Mouse (Mus musculus) stomach, embryonic 15.5 days (tissue): ENCODE data around the gene Ptgfrn. TPM values are rescaled to one million over a fixed set of nuclear protein-coding genes. Genes with fewer than 3 reads are reported as not detected.

ENCODE experiments used
- ATAC-seq: fragments of 200-750 bp; cut with Nextera tagmentation; 2 replicates; pipeline ENCODE4 v1.8.0; 2017; ENCODE audit warnings: low read depth, moderate number of reproducible peaks, moderate TSS enrichment; ENCODE audit not compliant: insufficient read depth, low FRiP score
- H3K27ac ChIP-seq: fragments of 300-500 bp; sonication (generic); 2 replicates; pipeline ENCODE4 v1.5.1; 2015; ENCODE audit warnings: mild to moderate bottlenecking, inconsistent platforms
- H3K27me3 ChIP-seq: fragments of 300-500 bp; sonication (generic); replicated peaks from 2 replicates; pipeline ENCODE4 v1.6.1; 2015; ENCODE audit warnings: inconsistent platforms
- H3K36me3 ChIP-seq: fragments of 300-500 bp; sonication (generic); 2 replicates; pipeline ENCODE4 v1.6.1; 2015; ENCODE audit warnings: inconsistent platforms
- H3K4me1 ChIP-seq: fragments of 300-500 bp; sonication (generic); 2 replicates; pipeline ENCODE4 v1.6.1; 2015; ENCODE audit warnings: inconsistent platforms
- H3K4me2 ChIP-seq: fragments of 300-500 bp; sonication (generic); 2 replicates; pipeline ENCODE4 v1.6.1; 2015; ENCODE audit warnings: mild to moderate bottlenecking, inconsistent platforms
- H3K4me3 ChIP-seq: fragments of 300-500 bp; sonication (generic); replicated peaks from 2 replicates; pipeline ENCODE4 v1.5.1; 2015; ENCODE audit warnings: inconsistent platforms
- H3K9ac ChIP-seq: fragments of 300-500 bp; sonication (generic); 2 replicates; pipeline ENCODE4 v1.6.1; 2015; ENCODE audit warnings: inconsistent platforms
- H3K9me3 ChIP-seq: fragments of 300-500 bp; sonication (generic); 2 replicates; pipeline ENCODE4 v1.6.1; 2016; ENCODE audit warnings: inconsistent platforms
- WGBS: fragments of 180-500 bp; shearing (Covaris S2); methylation state at CpG from one replicate; pipeline ENCODE4 v1.1.7; 2015; 5-methylcytosine and 5-hydroxymethylcytosine counted together
- polyA plus RNA-seq: library from polyadenylated mRNA; unstranded; fragments of >200 nt; fragmentation: Nextera tagmentation; extraction: Ambion mirVana; gene quantifications from 2 replicates; pipeline ENCODE4 v1.2.1, GENCODE M21; 2015

Ptgfrn gene
- polyA plus RNA-seq, 1 experiment from 2014 or later = 6.0 TPM

DNA sequence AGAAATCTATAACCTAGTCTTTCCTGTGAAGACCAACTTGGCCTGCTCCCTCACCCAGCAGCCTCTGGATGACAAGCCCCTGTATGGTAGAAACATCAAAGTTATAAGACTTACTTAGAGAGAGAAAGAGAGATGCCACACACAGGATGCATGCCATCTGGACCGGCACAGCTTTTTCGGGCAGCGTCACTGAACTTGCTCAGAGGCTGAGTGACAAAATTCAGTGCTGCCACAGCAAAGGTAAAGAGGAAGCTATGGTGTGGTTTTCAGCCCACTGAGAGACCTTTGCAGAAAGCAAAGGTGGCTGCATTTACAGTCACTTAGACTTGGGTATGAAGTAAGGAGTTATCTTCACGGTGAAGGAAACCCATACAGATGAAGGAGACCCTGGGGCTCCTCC lies 80.7 kb downstream of the Ptgfrn start, which contains the start of gene Cd101:
Cd101 (minus strand) TSS at position 218 of the 400 bp plus-strand sequence.
- Histone ChIP-seq H3K9ac (no peak within 1 kb of the TSS), H3K4me2 (no peak within 1 kb of the TSS), H3K36me3 (no peaks in the 10 kb centered on the region), H3K27ac (no peak within 1 kb of the TSS), H3K9me3 (no peaks in the 10 kb centered on the region), H3K4me3 (no peak within 1 kb of the TSS), H3K27me3 (no peaks in the 10 kb centered on the region), H3K4me1 (no peaks in the 10 kb centered on the region)
- no peak for ATAC-seq
- 83% methylated on average over 4 of the region's 4 CpGs for WGBS

DNA sequence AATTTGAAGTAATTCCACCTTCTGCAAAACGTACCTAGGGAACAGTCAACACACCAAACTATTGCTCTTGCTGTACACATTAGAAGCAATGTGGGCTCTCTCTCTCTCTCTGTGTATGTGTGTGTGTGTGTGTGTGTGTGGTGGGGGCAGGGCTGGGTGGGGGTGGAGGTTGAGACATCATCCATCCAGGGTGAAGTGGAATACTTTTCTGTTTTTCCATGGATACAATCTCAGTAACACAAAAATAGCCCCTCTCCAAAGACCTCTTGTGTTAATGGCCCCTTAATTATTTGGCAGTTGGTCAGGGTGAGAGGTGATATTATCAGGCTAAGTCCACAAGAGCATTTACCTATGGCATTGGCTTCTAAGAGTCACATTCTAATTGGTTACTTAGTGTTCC lies 83.3 kb downstream of the Ptgfrn start:
- no peaks in the 10 kb centered on the region for H3K9me3 ChIP-seq
- no peak overlapping the region for H3K4me2 ChIP-seq
- no peaks in the 10 kb centered on the region for H3K4me1 ChIP-seq
- H3K27ac ChIP-seq = no peak overlapping the region
- H3K27me3 ChIP-seq = no peaks in the 10 kb centered on the region
- ATAC-seq = no peak
- no peaks in the 10 kb centered on the region for H3K36me3 ChIP-seq
- 76% methylated on average over 1 of the region's 1 CpGs for WGBS
- no peak overlapping the region for H3K9ac ChIP-seq
- H3K4me3 ChIP-seq = no peak overlapping the region

DNA sequence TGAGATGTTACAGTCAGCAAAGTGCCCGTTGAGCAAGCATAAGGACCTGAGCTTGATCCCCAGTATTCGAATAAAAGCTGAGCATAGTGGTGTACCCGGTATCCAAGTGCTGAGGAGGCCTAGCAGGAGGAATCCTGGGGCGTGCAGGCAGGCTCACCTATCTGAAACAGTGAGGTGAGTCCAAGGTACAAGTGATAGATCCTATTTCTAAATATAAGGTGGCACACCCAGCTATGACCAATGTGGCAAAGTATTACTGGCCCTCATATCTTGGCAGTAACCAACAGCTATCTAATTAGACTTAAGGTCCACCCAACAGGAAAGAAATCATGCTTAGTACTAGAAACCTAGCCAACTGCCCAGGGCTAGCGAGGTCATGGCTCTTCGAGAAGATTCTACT lies 87.1 kb downstream of the Ptgfrn start:
- Histone ChIP-seq H3K36me3 (no peaks in the 10 kb centered on the region), H3K9ac (no peak overlapping the region), H3K27ac (no peak overlapping the region), H3K4me2 (no peak overlapping the region), H3K27me3 (no peaks in the 10 kb centered on the region), H3K4me3 (no peak overlapping the region), H3K9me3 (no peaks in the 10 kb centered on the region), H3K4me1 (no peaks in the 10 kb centered on the region)
- no peak for ATAC-seq
- WGBS = 86% methylated on average over 6 of the region's 6 CpGs

DNA sequence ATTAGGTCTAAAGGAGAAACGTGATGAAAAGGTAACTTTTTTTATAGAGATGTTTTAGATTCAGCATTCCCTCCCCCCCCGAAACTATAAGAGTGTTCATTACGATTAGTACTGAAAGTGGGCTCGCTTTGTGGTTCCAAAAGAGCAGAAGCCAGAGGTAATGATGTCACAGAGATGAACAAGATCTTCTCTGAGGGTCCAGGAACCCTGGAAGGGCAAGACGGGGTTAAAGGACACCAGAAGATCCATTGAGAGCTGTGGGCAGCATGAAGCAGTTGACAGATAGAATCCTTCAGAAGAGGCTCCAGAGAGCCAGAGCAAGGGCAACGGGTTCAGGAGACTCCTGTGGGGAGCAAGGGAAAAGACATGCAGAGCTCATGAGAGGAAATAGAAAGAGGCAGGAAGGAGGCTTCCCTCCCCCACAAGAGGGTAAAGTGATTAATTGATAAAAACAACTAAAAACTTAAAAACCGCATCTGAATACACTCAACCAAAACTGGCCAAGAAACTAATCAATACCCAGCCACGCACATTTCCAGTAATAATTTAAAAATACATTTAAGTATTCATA lies 88.5 kb downstream of the Ptgfrn start:
- Histone ChIP-seq H3K27me3 (no peaks in the 10 kb centered on the region), H3K4me3 (no peak overlapping the region), H3K36me3 (no peaks in the 10 kb centered on the region), H3K9me3 (no peaks in the 10 kb centered on the region), H3K4me2 (no peak overlapping the region), H3K27ac (no peak overlapping the region), H3K4me1 (no peaks in the 10 kb centered on the region), H3K9ac (no peak overlapping the region)
- ATAC-seq = no peak
- 70% methylated on average over 8 of the region's 8 CpGs for WGBS

DNA sequence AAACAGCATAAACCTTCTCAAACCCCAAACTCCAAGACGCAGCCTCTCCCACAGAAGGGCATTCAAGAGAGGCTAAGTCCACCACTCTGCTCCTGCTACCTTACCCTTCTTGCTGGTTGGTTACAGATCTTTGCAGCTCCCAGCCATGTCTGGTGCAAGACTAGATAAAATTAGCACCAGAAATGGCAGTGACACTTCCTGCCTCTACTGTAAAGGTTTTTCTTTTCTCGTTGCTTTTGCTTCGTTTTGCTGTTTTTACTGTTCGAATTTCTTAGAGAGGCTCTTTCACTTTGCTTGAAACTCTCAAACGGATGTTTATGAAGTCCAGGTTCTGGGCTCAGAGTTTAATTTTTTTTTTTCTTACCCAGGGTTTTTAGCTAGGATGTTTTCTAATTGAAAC lies 89.0 kb downstream of the Ptgfrn start:
- WGBS = 70% methylated on average over 5 of the region's 5 CpGs

DNA sequence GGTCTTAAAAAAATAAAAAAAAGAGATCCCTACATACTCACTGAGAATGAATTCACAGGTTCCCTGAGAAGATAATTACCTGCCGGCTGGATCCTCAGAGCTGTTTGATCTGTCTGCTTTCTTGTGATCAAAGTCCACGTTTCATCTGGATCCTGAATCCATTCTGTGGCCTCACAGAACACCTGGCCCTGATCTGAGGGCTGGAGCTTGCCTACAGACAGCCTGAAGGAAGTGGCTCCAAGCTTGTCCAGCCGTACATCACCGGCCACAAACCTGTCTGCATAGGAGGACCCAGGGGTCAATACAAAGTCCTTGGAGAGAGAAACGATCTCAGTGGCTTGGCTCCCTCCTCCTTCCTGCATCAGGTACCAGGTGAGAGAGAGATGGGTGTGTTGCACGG lies 91.6 kb downstream of the Ptgfrn start:
- Histone ChIP-seq H3K4me2 (no peak overlapping the region), H3K36me3 (no peaks in the 10 kb centered on the region), H3K27me3 (no peaks in the 10 kb centered on the region), H3K9ac (no peak overlapping the region), H3K4me3 (no peak overlapping the region), H3K27ac (no peak overlapping the region), H3K4me1 (no peaks in the 10 kb centered on the region), H3K9me3 (no peaks in the 10 kb centered on the region)
- 77% methylated on average over 6 of the region's 6 CpGs for WGBS
- no peak for ATAC-seq

More for the DNA sequence above, 89.0 kb downstream of the Ptgfrn start:
- Histone ChIP-seq H3K4me2 (no peak overlapping the region), H3K9ac (no peak overlapping the region), H3K4me1 (no peaks in the 10 kb centered on the region), H3K27me3 (no peaks in the 10 kb centered on the region), H3K9me3 (no peaks in the 10 kb centered on the region), H3K36me3 (no peaks in the 10 kb centered on the region), H3K4me3 (no peak overlapping the region), H3K27ac (no peak overlapping the region)
- ATAC-seq = no peak

DNA sequence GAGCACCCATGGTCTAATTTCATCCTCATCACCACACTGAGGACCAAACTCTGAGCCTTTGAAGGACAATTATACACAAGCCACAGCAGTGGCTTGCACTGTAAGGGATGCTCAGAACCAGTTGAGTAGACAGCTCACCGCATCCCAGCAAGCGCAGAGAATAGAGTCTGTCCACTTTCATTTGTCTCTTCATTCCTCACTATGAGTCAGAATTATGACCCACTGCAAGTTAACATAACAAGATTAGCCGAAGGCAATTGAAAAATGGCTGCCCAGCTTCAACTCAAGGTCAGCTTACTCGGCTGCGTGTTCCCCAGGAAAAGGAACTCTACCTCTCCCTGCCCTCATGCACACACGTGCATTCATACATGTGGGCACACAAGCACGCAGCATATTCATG lies 94.0 kb downstream of the Ptgfrn start:
- no peak for ATAC-seq
- Histone ChIP-seq H3K4me2 (no peak overlapping the region), H3K4me1 (no peaks in the 10 kb centered on the region), H3K9ac (no peak overlapping the region), H3K27ac (no peak overlapping the region), H3K4me3 (no peak overlapping the region), H3K27me3 (no peaks in the 10 kb centered on the region), H3K36me3 (no peaks in the 10 kb centered on the region), H3K9me3 (no peaks in the 10 kb centered on the region)
- 71% methylated on average over 7 of the region's 7 CpGs for WGBS

DNA sequence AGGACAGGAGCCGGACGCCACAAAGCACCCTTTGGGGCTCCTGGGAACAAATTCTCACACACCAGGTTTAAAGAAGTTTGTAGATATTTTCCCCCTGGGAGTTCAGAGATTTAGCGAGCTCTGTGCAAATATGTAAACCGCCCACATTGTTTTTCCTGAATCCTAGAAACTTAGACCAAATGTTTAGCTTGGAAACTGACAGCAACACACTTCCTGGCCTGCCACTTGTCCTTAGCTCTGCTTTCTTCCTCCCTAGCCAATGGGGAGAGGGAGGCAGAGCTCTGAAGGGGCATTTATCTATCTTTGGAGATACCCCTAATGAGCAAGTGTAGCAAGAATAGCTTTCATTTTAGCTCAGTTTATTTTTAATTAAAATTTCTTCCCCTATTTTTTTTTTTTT lies 94.8 kb downstream of the Ptgfrn start:
- 38% methylated on average over 4 of the region's 4 CpGs for WGBS

DNA sequence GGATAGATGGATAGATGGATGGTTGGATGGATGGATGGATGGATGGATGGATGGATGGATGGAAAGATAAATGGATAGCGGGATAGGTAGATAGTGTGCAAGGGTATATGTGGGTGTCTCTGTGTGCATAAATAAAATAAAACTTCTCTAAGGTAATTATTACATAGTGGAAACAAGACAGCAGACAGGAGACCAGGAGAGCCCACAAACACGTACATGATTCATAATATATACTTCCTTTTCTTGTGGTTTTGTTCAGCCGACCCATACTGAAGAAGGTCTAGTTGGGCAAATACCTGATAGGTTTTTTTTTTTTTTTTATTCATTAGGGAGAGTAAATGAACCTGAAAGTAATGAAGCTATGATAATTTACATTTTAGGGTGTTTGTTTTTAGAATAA lies 96.5 kb downstream of the Ptgfrn start:
- WGBS = 83% methylated on average over 3 of the region's 3 CpGs
- Histone ChIP-seq H3K4me1 (no peaks in the 10 kb centered on the region), H3K9ac (no peak overlapping the region), H3K27ac (no peak overlapping the region), H3K9me3 (no peaks in the 10 kb centered on the region), H3K36me3 (no peaks in the 10 kb centered on the region), H3K27me3 (no peaks in the 10 kb centered on the region), H3K4me3 (no peak overlapping the region), H3K4me2 (no peak overlapping the region)
- no peak for ATAC-seq

More for the DNA sequence above, 94.8 kb downstream of the Ptgfrn start:
- Histone ChIP-seq H3K36me3 (no peaks in the 10 kb centered on the region), H3K4me1 (no peaks in the 10 kb centered on the region), H3K9me3 (no peaks in the 10 kb centered on the region), H3K9ac (no peak overlapping the region), H3K27ac (no peak overlapping the region; the same call in 1 of the 2 replicates), H3K4me2 (no peak overlapping the region), H3K4me3 (no peak overlapping the region), H3K27me3 (no peaks in the 10 kb centered on the region)
- ATAC-seq = no peak

DNA sequence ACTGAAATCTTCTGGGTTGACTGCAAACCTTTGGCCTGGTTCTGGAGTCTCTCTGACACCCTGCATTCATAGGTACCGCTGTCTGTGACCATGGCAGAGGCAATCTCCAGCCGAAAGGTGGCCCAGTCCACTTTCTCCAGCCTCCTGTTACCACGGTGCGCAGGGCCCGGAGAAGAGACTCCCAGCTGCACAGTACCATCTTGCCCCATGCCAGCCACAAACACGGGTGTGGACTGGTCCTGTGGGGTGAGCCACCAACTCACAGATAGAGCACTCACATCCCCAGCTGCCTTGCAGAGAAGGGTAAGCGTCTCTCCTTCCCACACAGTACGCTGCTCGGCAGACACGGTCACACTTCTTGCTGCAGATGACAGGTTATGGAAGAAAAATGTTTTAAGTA lies 97.1 kb downstream of the Ptgfrn start:
- no peaks in the 10 kb centered on the region for H3K9me3 ChIP-seq
- no peaks in the 10 kb centered on the region for H3K36me3 ChIP-seq
- H3K27ac ChIP-seq = no peak overlapping the region
- no peak overlapping the region for H3K9ac ChIP-seq
- 89% methylated on average over 10 of the region's 10 CpGs for WGBS
- H3K27me3 ChIP-seq = no peaks in the 10 kb centered on the region
- no peaks in the 10 kb centered on the region for H3K4me1 ChIP-seq
- no peak overlapping the region for H3K4me2 ChIP-seq
- no peak for ATAC-seq
- H3K4me3 ChIP-seq = no peak overlapping the region

DNA sequence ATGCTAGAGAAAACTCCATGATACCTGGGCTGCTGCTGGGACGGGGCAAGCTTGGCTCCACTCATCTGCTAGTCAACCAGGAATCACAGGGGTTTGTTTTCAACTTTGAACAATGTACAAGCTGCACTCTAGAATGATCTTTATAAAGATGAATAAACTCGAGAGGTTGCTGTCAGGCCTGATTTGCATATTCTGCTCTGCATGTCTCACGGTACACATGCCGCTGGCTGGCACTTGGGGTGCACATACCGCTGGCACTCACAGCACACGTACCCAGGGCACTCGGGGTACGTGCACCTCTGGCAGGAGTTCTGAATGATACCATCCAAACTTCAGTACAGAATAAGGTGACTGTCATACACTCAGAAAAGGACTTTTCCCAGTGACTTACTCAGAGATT lies 97.5 kb downstream of the Ptgfrn start:
- WGBS = 88% methylated on average over 8 of the region's 8 CpGs
- H3K36me3 ChIP-seq = no peaks in the 10 kb centered on the region
- no peaks in the 10 kb centered on the region for H3K27me3 ChIP-seq
- no peaks in the 10 kb centered on the region for H3K4me1 ChIP-seq
- H3K9me3 ChIP-seq = no peaks in the 10 kb centered on the region
- no peak overlapping the region for H3K9ac ChIP-seq
- ATAC-seq = no peak
- H3K4me3 ChIP-seq = no peak overlapping the region
- H3K27ac ChIP-seq = no peak overlapping the region
- H3K4me2 ChIP-seq = no peak overlapping the region

DNA sequence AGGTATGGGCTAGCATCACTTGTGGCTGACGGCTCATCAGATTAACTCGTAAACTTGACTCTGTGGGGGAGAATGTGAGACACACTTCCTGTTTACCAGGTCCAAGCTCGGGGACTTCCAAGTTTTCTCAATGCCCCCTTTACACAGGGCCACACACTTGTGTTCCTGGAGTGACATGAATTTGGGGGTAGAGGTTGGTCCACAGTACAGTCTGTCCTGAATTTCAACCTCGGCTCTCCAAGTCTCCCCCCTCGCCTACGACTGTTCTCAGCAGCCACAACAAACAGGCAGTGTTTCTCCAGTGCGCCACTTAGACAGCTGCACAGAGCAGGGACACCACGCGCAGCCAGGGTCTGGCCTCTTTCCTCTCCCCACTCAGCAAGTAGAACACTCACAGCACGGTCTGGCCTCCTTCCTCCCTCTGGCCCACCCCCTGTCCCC lies 97.9 kb downstream of the Ptgfrn start:
- no peak for ATAC-seq
- Histone ChIP-seq H3K4me3 (no peak overlapping the region), H3K36me3 (no peaks in the 10 kb centered on the region), H3K9ac (no peak overlapping the region), H3K27ac (no peak overlapping the region), H3K9me3 (no peaks in the 10 kb centered on the region), H3K27me3 (no peaks in the 10 kb centered on the region), H3K4me1 (no peaks in the 10 kb centered on the region), H3K4me2 (no peak overlapping the region)
- WGBS = 54% methylated on average over 10 of the region's 10 CpGs

DNA sequence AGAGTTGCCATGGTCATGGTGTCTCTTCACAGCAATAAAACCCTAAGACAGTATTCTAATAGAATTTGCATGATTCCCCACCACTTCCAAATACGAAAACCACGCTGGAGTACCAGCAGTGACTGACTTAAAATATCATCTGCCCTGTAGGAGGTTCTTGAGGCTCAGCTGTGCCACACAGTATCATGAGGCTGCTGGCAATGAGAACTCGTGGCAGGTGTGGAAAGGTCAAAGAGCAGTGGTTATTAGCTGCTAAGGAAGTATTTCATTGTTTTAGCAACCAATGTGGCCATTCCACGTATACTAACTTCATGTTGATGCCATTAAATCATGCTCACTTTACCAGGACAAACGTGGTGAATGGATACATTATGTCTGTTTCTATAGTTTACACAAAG lies 98.9 kb downstream of the Ptgfrn start:
- Histone ChIP-seq H3K27me3 (no peaks in the 10 kb centered on the region), H3K9ac (no peak overlapping the region), H3K4me2 (no peak overlapping the region), H3K36me3 (no peaks in the 10 kb centered on the region), H3K9me3 (no peaks in the 10 kb centered on the region), H3K4me3 (no peak overlapping the region), H3K4me1 (no peaks in the 10 kb centered on the region), H3K27ac (no peak overlapping the region)
- ATAC-seq = no peak
- WGBS = 61% methylated on average over 5 of the region's 5 CpGs
